In genomic region chr11:106500393-106501307, GRCm38 (mm10) we compare ENCODE assay signal across 8 mouse cellular contexts. TPM values are rescaled to one million over a fixed set of nuclear protein-coding genes. Genes with fewer than 3 reads are reported as not detected.
DNase-seq lines count a peak whose midpoint lies in the region; ATAC-seq and TF ChIP-seq lines count a peak whose summit lies in the region.

No protein-coding gene starts in this region.

- peak overlapping the region; percentile 84 for H3K4me2 ChIP-seq in hindbrain, postnatal 0 days (ENCODE audit: low read depth, low read length)

- peak; percentile 98 for DNase-seq in ZHBTc4 (ENCODE audit: low read depth, low spot score)
- peak; percentile 94 for DNase-seq in gastrocnemius, adult 2 months
- peak; percentile 99 for DNase-seq in hindbrain, postnatal 0 days (ENCODE audit: low spot score)
- peak; percentile 89 to 95 for DNase-seq in left cerebral cortex, adult 2 months (ENCODE audit: extremely low spot score in 1 of 2, low spot score in 2 of 2)
- DNase-seq in right cerebral cortex, adult 2 months (ENCODE audit: low spot score in 2 of 2) = peak; percentile 98
- DNase-seq in urinary bladder, postnatal 14 days (ENCODE audit: low spot score) = peak; percentile 93

- peak overlapping the region; percentile 99 for H3K27ac ChIP-seq in gastrocnemius, adult 2 months
- peak overlapping the region; percentile 91 for H3K27ac ChIP-seq in hindbrain, postnatal 0 days
- peak overlapping the region; percentile 97 for H3K27ac ChIP-seq in left cerebral cortex, adult 2 months

- peak overlapping the region; percentile 87 for H3K9ac ChIP-seq in hindbrain, postnatal 0 days (replicated peaks; ENCODE audit: low read length)

- H3K27me3 ChIP-seq in hindbrain, postnatal 0 days (ENCODE audit: insufficient read depth, low read length) = no peaks in the 10 kb centered on the region

- H3K9me3 ChIP-seq in hindbrain, postnatal 0 days (ENCODE audit: low read length) = no peaks in the 10 kb centered on the region

- intact Hi-C loops in gastrocnemius, adult 2 months (cut with DNase I) = no loop called here
- intact Hi-C loops in left cerebral cortex, adult 2 months (cut with DNase I) = loop anchor here (2.0 to 10.0 kb wide), 2 partner anchors 112 to 244 kb away; partner anchors contain the start of gene Tex2

- H3K4me3 ChIP-seq in gastrocnemius, adult 2 months = peak overlapping the region; percentile 91
- H3K4me3 ChIP-seq in hindbrain, postnatal 0 days (ENCODE audit: low read length) = peak overlapping the region; percentile 63
- peak overlapping the region; percentile 76 for H3K4me3 ChIP-seq in left cerebral cortex, adult 2 months

- under 1% methylated on average over 52 of the region's 55 CpGs for WGBS in hindbrain, postnatal 0 days

- ATAC-seq in common myeloid progenitor, adult 5-6 weeks (replicated peaks; ENCODE audit: low read depth, poor library complexity, severe bottlenecking) = peak; percentile 89
- ATAC-seq in hindbrain, postnatal 0 days = peak; percentile 99
- peak; percentile 95 for ATAC-seq in megakaryocyte, adult 5-6 weeks (ENCODE audit: poor library complexity, severe bottlenecking)

- peaks cover 5% of the 10 kb centered on the region; the same call in 1 of the 2 replicates for H3K4me1 ChIP-seq in hindbrain, postnatal 0 days (ENCODE audit: insufficient read depth, low read length)

- H3K36me3 ChIP-seq in hindbrain, postnatal 0 days (ENCODE audit: insufficient read depth, low read length) = no peaks in the 10 kb centered on the region

- TF ChIP-seq CTCF in gastrocnemius, adult 2 months (IDR thresholded peaks at IDR 0.05) = no peak
- no peak for TF ChIP-seq CTCF in hindbrain, postnatal 0 days (IDR thresholded peaks at IDR 0.05; ENCODE audit: low read depth)
- no peak for TF ChIP-seq CTCF in left cerebral cortex, adult 2 months (IDR thresholded peaks at IDR 0.05)

RNA-seq across cellular contexts. Expression of gene Ern1, which starts 13.0 kb away (rescaled TPM):
- 21.1 and 32.6 TPM in 2 replicates for total RNA-seq in common myeloid progenitor, adult 5-6 weeks (2017)
- total RNA-seq in gastrocnemius, adult 2 months (2021) = 1 to 10 TPM; 7.3 to 9.2 TPM
- 8.0 and 11.6 TPM in 2 replicates for total RNA-seq in hindbrain, postnatal 0 days (2014; rRNA removed)
- 3.0 and 3.4 TPM in 2 replicates for polyA plus RNA-seq in hindbrain, postnatal 0 days (2015; fragmentation: Nextera tagmentation; extraction: Ambion mirVana)
- total RNA-seq in left cerebral cortex, adult 2 months (2021) = 10 to 100 TPM; 10.4 to 11.3 TPM
- 37.9 and 43.1 TPM in 2 replicates for total RNA-seq in megakaryocyte, adult 5-6 weeks (2015)
- 28.8 and 35.0 TPM in 2 replicates for total RNA-seq in megakaryocyte, adult 5-6 weeks (2017)

Comparison
In these comparisons a context has a peak if more than half of its experiments do, and no peak if none do; other contexts are left out.
1. Peak in every context shown above with its lines: DNase-seq, ATAC-seq, H3K4me3 ChIP-seq and H3K27ac ChIP-seq.